14 mouse cellular contexts compared by ENCODE assay signal in genomic region chr14:79677891-79678687, GRCm38 (mm10). TPM values are rescaled to one million over a fixed set of nuclear protein-coding genes. Genes with fewer than 3 reads are reported as not detected.
DNase-seq lines count a peak whose midpoint lies in the region; ATAC-seq and TF ChIP-seq lines count a peak whose summit lies in the region.
"Had no signal": no experiment of that assay in that cellular context is flagged by ENCODE, and none has a peak within 500 bp of the region (broad histone marks: within the 10 kb centered on the region; RNA-seq: fewer than 3 reads in every experiment).

No protein-coding gene starts in this region.

- no peaks in the 10 kb centered on the region for H3K27me3 ChIP-seq in lung, embryonic 14.5 days (ENCODE audit: insufficient read depth, low read length)
- H3K27me3 ChIP-seq in embryonic facial prominence, embryonic 13.5 days = no peaks in the 10 kb centered on the region
- no peaks in the 10 kb centered on the region for H3K27me3 ChIP-seq in hindbrain, postnatal 0 days (ENCODE audit: insufficient read depth, low read length)
- H3K27me3 ChIP-seq in stomach, postnatal 0 days (ENCODE audit: control insufficient read depth, insufficient read depth, low read length) = no peaks in the 10 kb centered on the region
- H3K27me3 ChIP-seq: neural tube, embryonic 15.5 days; Patski had no signal

- H3K4me3 ChIP-seq in lung, embryonic 14.5 days (ENCODE audit: low read depth, low read length) = no peak overlapping the region
- H3K4me3 ChIP-seq in embryonic facial prominence, embryonic 13.5 days = no peak overlapping the region
- H3K4me3 ChIP-seq in hindbrain, postnatal 0 days (ENCODE audit: low read length) = no peak overlapping the region
- H3K4me3 ChIP-seq in stomach, postnatal 0 days (ENCODE audit: low read depth, low read length) = no peak overlapping the region
- H3K4me3 ChIP-seq: neural tube, embryonic 15.5 days had no signal

- H3K4me2 ChIP-seq in lung, embryonic 14.5 days = peak overlapping the region; percentile 15; the same call in 1 of the 2 replicates
- peak overlapping the region; percentile 51 for H3K4me2 ChIP-seq in embryonic facial prominence, embryonic 13.5 days
- 0 out of 2 replicates have a peak overlapping the region, but pooled peaks have one; percentile 6 for H3K4me2 ChIP-seq in hindbrain, postnatal 0 days (ENCODE audit: low read depth, low read length)
- no peak overlapping the region for H3K4me2 ChIP-seq in stomach, postnatal 0 days (replicated peaks; ENCODE audit: low read depth)
- H3K4me2 ChIP-seq: neural tube, embryonic 15.5 days had no signal

- no peak overlapping the region for H3K9ac ChIP-seq in lung, embryonic 14.5 days
- H3K9ac ChIP-seq in embryonic facial prominence, embryonic 13.5 days = no peak overlapping the region
- no peak overlapping the region for H3K9ac ChIP-seq in hindbrain, postnatal 0 days (replicated peaks; ENCODE audit: low read length)
- no peak overlapping the region for H3K9ac ChIP-seq in stomach, postnatal 0 days (ENCODE audit: low read length)
- H3K9ac ChIP-seq: liver, embryonic 14.5 days; neural tube, embryonic 15.5 days had no signal

- TF ChIP-seq EP300 in stomach, postnatal 0 days (optimal IDR thresholded peaks at IDR 0.05) = no peak

- H3K9me3 ChIP-seq in lung, embryonic 14.5 days (ENCODE audit: low read depth, low read length) = no peaks in the 10 kb centered on the region
- no peaks in the 10 kb centered on the region for H3K9me3 ChIP-seq in embryonic facial prominence, embryonic 13.5 days
- H3K9me3 ChIP-seq in hindbrain, postnatal 0 days (ENCODE audit: low read length) = no peaks in the 10 kb centered on the region
- no peaks in the 10 kb centered on the region for H3K9me3 ChIP-seq in stomach, postnatal 0 days (ENCODE audit: control insufficient read depth, low read length)
- H3K9me3 ChIP-seq: neural tube, embryonic 15.5 days had no signal

- no peaks in the 10 kb centered on the region for H3K4me1 ChIP-seq in lung, embryonic 14.5 days (ENCODE audit: insufficient read depth)
- H3K4me1 ChIP-seq in embryonic facial prominence, embryonic 13.5 days = peaks cover 28% of the 10 kb centered on the region
- H3K4me1 ChIP-seq in hindbrain, postnatal 0 days (ENCODE audit: insufficient read depth, low read length) = peaks cover 5% of the 10 kb centered on the region; the same call in 1 of the 2 replicates
- H3K4me1 ChIP-seq in stomach, postnatal 0 days (replicated peaks; ENCODE audit: control insufficient read depth, insufficient read depth) = no peaks in the 10 kb centered on the region

- no peak for TF ChIP-seq CTCF in lung, embryonic 14.5 days (IDR thresholded peaks at IDR 0.05; ENCODE audit: low read depth)
- no peak for TF ChIP-seq CTCF in hindbrain, postnatal 0 days (IDR thresholded peaks at IDR 0.05; ENCODE audit: low read depth)
- TF ChIP-seq CTCF in stomach, postnatal 0 days (IDR thresholded peaks at IDR 0.05; ENCODE audit: low read depth) = no peak

- no peak for ATAC-seq in lung, embryonic 14.5 days (ENCODE audit: insufficient read depth)
- ATAC-seq in embryonic facial prominence, embryonic 13.5 days (ENCODE audit: insufficient number of reproducible peaks, insufficient read depth, low FRiP score, low TSS enrichment, low read depth) = no peak
- ATAC-seq in hindbrain, postnatal 0 days = 0 out of 2 replicates have a peak, but pooled peaks have one; percentile 46
- no peak for ATAC-seq in stomach, postnatal 0 days (ENCODE audit: low FRiP score, low TSS enrichment)
- ATAC-seq: intestine, embryonic 16.5 days; Patski had no signal

- 54% methylated on average over 14 of the region's 14 CpGs for WGBS in lung, embryonic 14.5 days
- 29% methylated on average over 14 of the region's 14 CpGs for WGBS in embryonic facial prominence, embryonic 13.5 days
- 40% methylated on average over 14 of the region's 14 CpGs for WGBS in hindbrain, postnatal 0 days
- 62% methylated on average over 14 of the region's 14 CpGs for WGBS in stomach, postnatal 0 days

- no peaks in the 10 kb centered on the region for H3K36me3 ChIP-seq in lung, embryonic 14.5 days (ENCODE audit: insufficient read depth)
- H3K36me3 ChIP-seq in embryonic facial prominence, embryonic 13.5 days = no peaks in the 10 kb centered on the region
- no peaks in the 10 kb centered on the region for H3K36me3 ChIP-seq in hindbrain, postnatal 0 days (ENCODE audit: insufficient read depth, low read length)
- H3K36me3 ChIP-seq in stomach, postnatal 0 days (ENCODE audit: control insufficient read depth, insufficient read depth, low read length) = no peaks in the 10 kb centered on the region
- H3K36me3 ChIP-seq: neural tube, embryonic 15.5 days had no signal

- no peak overlapping the region; the same call in 1 of the 2 replicates for H3K27ac ChIP-seq in lung, embryonic 14.5 days (ENCODE audit: low read depth)
- peak overlapping the region; percentile 93 for H3K27ac ChIP-seq in embryonic facial prominence, embryonic 13.5 days
- no peak overlapping the region for H3K27ac ChIP-seq in hindbrain, postnatal 0 days
- no peak overlapping the region for H3K27ac ChIP-seq in stomach, postnatal 0 days (replicated peaks)
- H3K27ac ChIP-seq: liver, embryonic 14.5 days; neural tube, embryonic 15.5 days had no signal

- peak; percentile 7 to 19 for DNase-seq in frontal cortex, postnatal 36 days (ENCODE audit: low spot score in 2 of 2)
- DNase-seq in frontal cortex, postnatal 14 days (ENCODE audit: low spot score in 2 of 2) = no peak
- DNase-seq in lung, embryonic 14.5 days = peak; percentile 22
- DNase-seq in lung, postnatal 14 days = no peak
- DNase-seq in hindbrain, postnatal 0 days (ENCODE audit: low spot score) = peak; percentile 39
- DNase-seq in liver = no peak
- DNase-seq in stomach, postnatal 0 days (ENCODE audit: low spot score) = no peak
- DNase-seq: adrenal gland, adult 8-10 months; cerebellum, adult 11 months had no signal

RNA-seq across cellular contexts. Expression of gene Cnmd, which starts 16.1 kb away (rescaled TPM):
- polyA plus RNA-seq in lung, embryonic 14.5 days (2014; fragmentation: Nextera tagmentation; extraction: Ambion mirVana) = 13.4 and 13.7 TPM in 2 replicates
- 124 and 179 TPM in 2 replicates for polyA plus RNA-seq in embryonic facial prominence, embryonic 13.5 days (2015; fragmentation: Nextera tagmentation; extraction: Ambion mirVana)
- 0.37 and 0.68 TPM in 2 replicates for total RNA-seq in hindbrain, postnatal 0 days (2014; rRNA removed)
- 1.1 and 1.8 TPM in 2 replicates for polyA plus RNA-seq in hindbrain, postnatal 0 days (2015; fragmentation: Nextera tagmentation; extraction: Ambion mirVana)
- polyA plus RNA-seq in stomach, postnatal 0 days (2015; fragmentation: Nextera tagmentation; extraction: Ambion mirVana) = 0.49 and 0.56 TPM in 2 replicates

Comparison
In these comparisons a context has a peak if more than half of its experiments do, and no peak if none do; other contexts are left out.
1. DNase-seq: peak in frontal cortex, postnatal 36 days (2 of 2), lung, embryonic 14.5 days (single experiment) and hindbrain, postnatal 0 days (single experiment); none in frontal cortex, postnatal 14 days (0 of 2), lung, postnatal 14 days (single experiment), liver (single experiment) and stomach, postnatal 0 days (single experiment).